ENCODE assay signal across 7 mouse cellular contexts in the genomic region with DNA sequence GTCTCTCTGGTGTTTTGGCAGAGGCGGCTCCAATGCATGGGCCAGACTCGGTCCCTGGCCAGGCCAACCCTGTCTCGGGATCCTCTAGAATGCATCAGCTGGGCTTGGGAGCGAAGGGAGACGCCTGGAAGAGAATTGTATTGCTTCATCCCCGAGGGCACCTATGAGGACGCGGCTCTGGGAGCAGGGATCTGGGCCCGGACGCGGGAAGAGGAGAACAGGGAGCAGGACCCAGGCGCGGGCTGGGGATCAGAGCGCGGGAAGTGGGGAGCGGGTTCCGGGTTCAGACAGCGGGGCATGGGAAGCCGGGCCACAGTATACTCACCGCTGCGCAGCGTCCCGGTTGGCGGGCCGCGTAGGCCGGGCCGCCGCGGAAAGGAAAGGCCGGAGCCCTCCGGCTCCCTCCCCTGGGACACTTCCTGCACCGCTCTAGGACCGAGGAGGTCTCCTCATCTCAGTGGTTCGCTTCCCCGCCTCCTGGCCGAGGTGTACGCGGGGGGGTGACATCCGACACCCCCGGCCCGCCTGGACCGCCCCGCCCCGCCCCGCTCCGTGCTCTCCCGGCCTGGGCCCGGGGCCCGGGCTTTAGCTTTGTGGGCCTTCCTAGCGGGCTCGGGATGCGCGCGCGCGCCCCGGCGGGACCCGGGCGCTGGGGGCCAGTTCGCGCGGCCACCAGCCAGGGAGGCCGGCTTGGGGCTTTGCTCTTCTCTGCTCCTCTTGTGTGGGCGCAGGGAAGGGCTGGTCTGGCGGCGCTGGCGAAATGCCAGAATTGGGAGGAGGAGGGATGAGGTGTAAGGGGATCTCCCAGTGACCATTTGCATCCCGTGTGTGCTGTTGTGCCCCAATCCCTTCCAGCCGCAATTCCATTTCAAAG. TPM values are rescaled to one million over a fixed set of nuclear protein-coding genes. Genes with fewer than 3 reads are reported as not detected.
DNase-seq lines count a peak whose midpoint lies in the region; ATAC-seq and TF ChIP-seq lines count a peak whose summit lies in the region.

No protein-coding gene starts in this region.

- peak overlapping the region; percentile 68 for H3K4me3 ChIP-seq in intestine, postnatal 0 days (ENCODE audit: low read depth, low read length)
- peak overlapping the region; percentile 92 for H3K4me3 ChIP-seq in limb, embryonic 11.5 days (ENCODE audit: low read depth, low read length)
- peak overlapping the region; percentile 84 for H3K4me3 ChIP-seq in midbrain, embryonic 13.5 days (replicated peaks)

- under 1% methylated on average over 69 of the region's 71 CpGs for WGBS in intestine, postnatal 0 days
- under 1% methylated on average over 71 of the region's 71 CpGs for WGBS in limb, embryonic 11.5 days
- under 1% methylated on average over 65 of the region's 71 CpGs for WGBS in midbrain, embryonic 13.5 days

- H3K4me1 ChIP-seq in intestine, postnatal 0 days (replicated peaks; ENCODE audit: control insufficient read depth, insufficient read depth, low read length), result no peaks in the 10 kb centered on the region
- H3K4me1 ChIP-seq in limb, embryonic 11.5 days (ENCODE audit: control insufficient read depth, insufficient read depth, low read length), result peaks cover 14% of the 10 kb centered on the region
- H3K4me1 ChIP-seq in midbrain, embryonic 13.5 days (replicated peaks), result peaks cover 24% of the 10 kb centered on the region

- no peaks in the 10 kb centered on the region for H3K9me3 ChIP-seq in intestine, postnatal 0 days (ENCODE audit: control insufficient read depth)
- no peaks in the 10 kb centered on the region for H3K9me3 ChIP-seq in limb, embryonic 11.5 days (ENCODE audit: control insufficient read depth, low read length)
- no peaks in the 10 kb centered on the region for H3K9me3 ChIP-seq in midbrain, embryonic 13.5 days

- H3K9ac ChIP-seq in intestine, postnatal 0 days (ENCODE audit: low read depth, low read length), result peak overlapping the region; percentile 82
- peak overlapping the region; percentile 86 for H3K9ac ChIP-seq in limb, embryonic 11.5 days (ENCODE audit: low read length)
- peak overlapping the region; percentile 95 for H3K9ac ChIP-seq in midbrain, embryonic 13.5 days (replicated peaks)

- H3K4me2 ChIP-seq in intestine, postnatal 0 days (replicated peaks; ENCODE audit: low read depth), result peak overlapping the region; percentile 88
- H3K4me2 ChIP-seq in limb, embryonic 11.5 days (ENCODE audit: low read depth, severe bottlenecking), result peak overlapping the region; percentile 77
- peak overlapping the region; percentile 87 for H3K4me2 ChIP-seq in midbrain, embryonic 13.5 days (replicated peaks)

- peak; percentile 65 for ATAC-seq in granulocyte monocyte progenitor cell, adult 5-6 weeks (replicated peaks; ENCODE audit: poor library complexity, severe bottlenecking)
- peak; percentile 85 for ATAC-seq in intestine, postnatal 0 days
- peak; percentile 93 for ATAC-seq in limb, embryonic 11.5 days (ENCODE audit: insufficient number of reproducible peaks, low FRiP score, low TSS enrichment, low read depth)
- ATAC-seq in midbrain, embryonic 13.5 days, result peak; percentile 92

- peak; percentile 93 for DNase-seq in adrenal gland, postnatal 10 days
- peak; percentile 95 for DNase-seq in embryo, embryonic 9.5 days (ENCODE audit: extremely low spot score)
- peak; percentile 96 for DNase-seq in limb, embryonic 11.5 days (ENCODE audit: low spot score)
- peak; percentile 52 for DNase-seq in spleen, adult 12 weeks (ENCODE audit: low spot score)

- peaks cover 25% of the 10 kb centered on the region for H3K36me3 ChIP-seq in intestine, postnatal 0 days (ENCODE audit: control insufficient read depth, insufficient read depth)
- peaks cover 20% of the 10 kb centered on the region for H3K36me3 ChIP-seq in limb, embryonic 11.5 days (ENCODE audit: control insufficient read depth, insufficient read depth, low read length)
- H3K36me3 ChIP-seq in midbrain, embryonic 13.5 days, result peaks cover 36% of the 10 kb centered on the region

- peak overlapping the region; percentile 89 for H3K27ac ChIP-seq in intestine, postnatal 0 days (ENCODE audit: low read depth, low read length)
- H3K27ac ChIP-seq in limb, embryonic 11.5 days (replicated peaks; ENCODE audit: low read depth, low read length), result peak overlapping the region; percentile 92
- peak overlapping the region; percentile 92 for H3K27ac ChIP-seq in midbrain, embryonic 13.5 days

- H3K27me3 ChIP-seq in intestine, postnatal 0 days (replicated peaks; ENCODE audit: control insufficient read depth, insufficient read depth, low read length), result no peaks in the 10 kb centered on the region
- no peaks in the 10 kb centered on the region for H3K27me3 ChIP-seq in limb, embryonic 11.5 days (ENCODE audit: control insufficient read depth, insufficient read depth, low read length)
- H3K27me3 ChIP-seq in midbrain, embryonic 13.5 days, result no peaks in the 10 kb centered on the region

- no peak for TF ChIP-seq CTCF in intestine, postnatal 0 days (IDR thresholded peaks at IDR 0.05; ENCODE audit: low read depth)

RNA-seq across cellular contexts. Expression of a gene that starts 20.5 kb away (rescaled TPM):
- 10 to 100 TPM; 22.6 to 23.4 TPM for total RNA-seq in adrenal gland, postnatal 10 days (2021)
- 20.8 and 24.8 TPM in 2 replicates for total RNA-seq in granulocyte monocyte progenitor cell, adult 5-6 weeks (2014; fragmentation: Nextera tagmentation)
- total RNA-seq in granulocyte monocyte progenitor cell, adult 5-6 weeks (2017), result 9.0 and 11.1 TPM in 2 replicates
- polyA plus RNA-seq in intestine, postnatal 0 days (2015; fragmentation: Nextera tagmentation; extraction: Ambion mirVana), result 5.4 and 6.2 TPM in 2 replicates
- polyA plus RNA-seq in limb, embryonic 11.5 days (2014; fragmentation: Nextera tagmentation; extraction: Ambion mirVana), result 31.5 and 32.2 TPM in 2 replicates
- polyA plus RNA-seq in midbrain, embryonic 13.5 days (2015; fragmentation: Nextera tagmentation; extraction: Ambion mirVana), result 17.6 and 18.2 TPM in 2 replicates

RNA-seq across cellular contexts. Expression of a gene that starts 33.8 kb away (rescaled TPM):
- total RNA-seq in adrenal gland, postnatal 10 days (2021), result 1 to 10 TPM; 3.9 to 6.4 TPM
- 2.8 and 3.4 TPM in 2 replicates for total RNA-seq in granulocyte monocyte progenitor cell, adult 5-6 weeks (2014; fragmentation: Nextera tagmentation)
- 1.5 and 2.9 TPM in 2 replicates for total RNA-seq in granulocyte monocyte progenitor cell, adult 5-6 weeks (2017)
- 1.8 and 2.1 TPM in 2 replicates for polyA plus RNA-seq in intestine, postnatal 0 days (2015; fragmentation: Nextera tagmentation; extraction: Ambion mirVana)
- 9.4 and 10.0 TPM in 2 replicates for polyA plus RNA-seq in limb, embryonic 11.5 days (2014; fragmentation: Nextera tagmentation; extraction: Ambion mirVana)
- polyA plus RNA-seq in midbrain, embryonic 13.5 days (2015; fragmentation: Nextera tagmentation; extraction: Ambion mirVana), result 14.7 and 15.0 TPM in 2 replicates

RNA-seq across cellular contexts. Expression of a gene that starts 35.3 kb away (rescaled TPM):
- total RNA-seq in adrenal gland, postnatal 10 days (2021), result under 1 TPM; 0.42 to 0.51 TPM
- total RNA-seq in granulocyte monocyte progenitor cell, adult 5-6 weeks (2014; fragmentation: Nextera tagmentation), result 2.4 and 2.5 TPM in 2 replicates
- total RNA-seq in granulocyte monocyte progenitor cell, adult 5-6 weeks (2017), result 5.3 and 16.5 TPM in 2 replicates
- 0.14 and 0.17 TPM in 2 replicates for polyA plus RNA-seq in intestine, postnatal 0 days (2015; fragmentation: Nextera tagmentation; extraction: Ambion mirVana)
- polyA plus RNA-seq in limb, embryonic 11.5 days (2014; fragmentation: Nextera tagmentation; extraction: Ambion mirVana), result 0.40 TPM in 1 of 2 replicates, not detected in the other
- polyA plus RNA-seq in midbrain, embryonic 13.5 days (2015; fragmentation: Nextera tagmentation; extraction: Ambion mirVana), result 0.04 and 0.21 TPM in 2 replicates

RNA-seq across cellular contexts. Expression of a gene that starts 55.1 kb away (rescaled TPM):
- 10 to 100 TPM; 56.4 to 56.8 TPM for total RNA-seq in adrenal gland, postnatal 10 days (2021)
- total RNA-seq in granulocyte monocyte progenitor cell, adult 5-6 weeks (2014; fragmentation: Nextera tagmentation), result 5.9 and 6.0 TPM in 2 replicates
- total RNA-seq in granulocyte monocyte progenitor cell, adult 5-6 weeks (2017), result 4.8 and 7.1 TPM in 2 replicates
- polyA plus RNA-seq in intestine, postnatal 0 days (2015; fragmentation: Nextera tagmentation; extraction: Ambion mirVana), result 37.3 and 39.6 TPM in 2 replicates
- 144 and 148 TPM in 2 replicates for polyA plus RNA-seq in limb, embryonic 11.5 days (2014; fragmentation: Nextera tagmentation; extraction: Ambion mirVana)
- 352 and 380 TPM in 2 replicates for polyA plus RNA-seq in midbrain, embryonic 13.5 days (2015; fragmentation: Nextera tagmentation; extraction: Ambion mirVana)

RNA-seq across cellular contexts. Expression of a gene that starts 56.2 kb away (rescaled TPM):
- total RNA-seq in adrenal gland, postnatal 10 days (2021), result 1 to 10 TPM; 7.5 to 9.8 TPM
- 4.3 and 6.0 TPM in 2 replicates for total RNA-seq in granulocyte monocyte progenitor cell, adult 5-6 weeks (2014; fragmentation: Nextera tagmentation)
- total RNA-seq in granulocyte monocyte progenitor cell, adult 5-6 weeks (2017), result 4.3 and 5.6 TPM in 2 replicates
- polyA plus RNA-seq in intestine, postnatal 0 days (2015; fragmentation: Nextera tagmentation; extraction: Ambion mirVana), result 4.1 and 4.4 TPM in 2 replicates
- polyA plus RNA-seq in limb, embryonic 11.5 days (2014; fragmentation: Nextera tagmentation; extraction: Ambion mirVana), result 19.1 and 20.1 TPM in 2 replicates
- 14.3 TPM in 2 replicates for polyA plus RNA-seq in midbrain, embryonic 13.5 days (2015; fragmentation: Nextera tagmentation; extraction: Ambion mirVana)

Comparison
In these comparisons a context has a peak if more than half of its experiments do, and no peak if none do; other contexts are left out.
1. Peak in every context shown above with its lines: DNase-seq, ATAC-seq, H3K4me3 ChIP-seq and H3K27ac ChIP-seq.